Mouse (Mus musculus) kidney, adult 9 months (tissue): ENCODE data around the gene Morc2a.

Experiments
- DNase-seq: peaks from one replicate; pipeline ENCODE4 v3.0.0; 2022

The Morc2a gene

GRCm38 (mm10) chr11:3684723-3685430, 35.9 kb downstream of the Morc2a start:
- peak; percentile 43 for DNase-seq

GRCm38 (mm10) chr11:3685431-3685830, 36.4 kb downstream of the Morc2a start:
- no peak for DNase-seq

- no peak for DNase-seq
These were observed 37.3 kb downstream of the Morc2a start for GRCm38 (mm10) chr11:3686318-3686717.

GRCm38 (mm10) chr11:3686885-3687284, 37.9 kb downstream of the Morc2a start:
- DNase-seq = peak; percentile 14

GRCm38 (mm10) chr11:3691746-3692145, 42.8 kb downstream of the Morc2a start:
- DNase-seq = no peak

GRCm38 (mm10) chr11:3696086-3696616, 47.2 kb downstream of the Morc2a start:
- DNase-seq = peak; percentile 34

GRCm38 (mm10) chr11:3697441-3697840, 48.5 kb downstream of the Morc2a start:
- no peak for DNase-seq

- no peak for DNase-seq
These were observed 54.4 kb downstream of the Morc2a start for GRCm38 (mm10) chr11:3703089-3703992.

- no peak for DNase-seq
These were observed 55.4 kb downstream of the Morc2a start for GRCm38 (mm10) chr11:3704404-3704803.

GRCm38 (mm10) chr11:3707057-3707456, 58.1 kb downstream of the Morc2a start:
- no peak for DNase-seq

- DNase-seq = no peak
These were observed 61.2 kb downstream of the Morc2a start for GRCm38 (mm10) chr11:3710203-3710602.

- DNase-seq = peak; percentile 69
These were observed 65.5 kb downstream of the Morc2a start for GRCm38 (mm10) chr11:3714486-3714885.

GRCm38 (mm10) chr11:3716662-3717061, 67.7 kb downstream of the Morc2a start:
- no peak for DNase-seq

- no peak for DNase-seq
These were observed 73.0 kb downstream of the Morc2a start for GRCm38 (mm10) chr11:3722036-3722435.

- DNase-seq = no peak
These were observed 73.9 kb downstream of the Morc2a start for GRCm38 (mm10) chr11:3722861-3723260.

GRCm38 (mm10) chr11:3723910-3724309, 74.9 kb downstream of the Morc2a start:
- DNase-seq = no peak

- no peak for DNase-seq
These were observed 75.7 kb downstream of the Morc2a start for GRCm38 (mm10) chr11:3724726-3725125.

GRCm38 (mm10) chr11:3725331-3726054, 76.5 kb downstream of the Morc2a start:
- no peak for DNase-seq

GRCm38 (mm10) chr11:3727438-3728105, 78.6 kb downstream of the Morc2a start:
- DNase-seq = no peak

GRCm38 (mm10) chr11:3731469-3731868, 82.5 kb downstream of the Morc2a start:
- no peak for DNase-seq

GRCm38 (mm10) chr11:3733933-3734636, 85.1 kb downstream of the Morc2a start:
- no peak for DNase-seq

GRCm38 (mm10) chr11:3735715-3736114, 86.7 kb downstream of the Morc2a start:
- DNase-seq = no peak
